Mouse (Mus musculus): ENCODE results near the gene Xbp1. TPM values are rescaled to one million over a fixed set of nuclear protein-coding genes. Genes with fewer than 3 reads are reported as not detected.
A peak's percentile ranks its signal among the peaks of the same experiment; 100 is the strongest.

Gene Xbp1
- total RNA-seq, 1 experiment from 2014 or later, result 124 TPM

DNA sequence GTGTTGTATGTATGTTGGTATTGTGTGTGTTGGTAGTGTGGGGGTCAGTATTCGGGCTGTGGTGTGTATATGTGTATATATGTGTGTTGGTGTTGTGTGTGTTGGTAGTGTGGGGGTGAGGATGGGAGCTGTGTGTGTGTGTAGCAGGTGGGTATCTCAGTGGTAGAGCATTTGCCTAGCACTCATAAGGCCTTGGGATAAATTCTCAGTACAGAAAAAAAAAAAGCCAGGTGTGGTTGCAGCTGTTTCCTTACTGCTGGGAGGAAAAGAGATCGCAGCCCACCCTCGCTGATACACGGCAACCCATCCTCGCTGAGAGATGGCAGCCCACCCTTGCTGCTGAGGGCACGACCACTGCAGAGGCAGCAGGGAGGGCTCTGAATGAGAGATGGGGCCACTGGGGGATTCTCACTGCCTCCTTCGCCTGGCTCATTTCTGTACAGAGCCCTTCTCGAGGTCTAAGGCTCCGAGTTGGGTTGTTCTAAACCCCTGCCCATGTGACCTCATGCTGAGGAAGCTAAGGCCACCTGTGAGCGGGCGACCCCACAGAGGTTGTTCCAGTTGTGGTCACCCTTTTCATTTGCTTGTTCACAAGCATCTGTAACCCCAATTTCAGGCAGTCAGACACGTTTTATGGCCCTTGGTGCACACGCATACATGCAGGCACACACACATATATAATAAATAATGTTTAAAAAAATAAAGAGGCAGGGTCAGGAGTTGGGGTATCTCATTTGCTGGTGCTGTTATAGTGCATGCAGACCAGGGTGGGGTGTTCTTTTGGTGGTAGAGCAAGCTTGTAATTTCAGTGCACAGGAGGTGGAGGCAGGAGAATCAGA is 19.3 kb upstream of the Xbp1 start:
- no peak for DNase-seq

DNA sequence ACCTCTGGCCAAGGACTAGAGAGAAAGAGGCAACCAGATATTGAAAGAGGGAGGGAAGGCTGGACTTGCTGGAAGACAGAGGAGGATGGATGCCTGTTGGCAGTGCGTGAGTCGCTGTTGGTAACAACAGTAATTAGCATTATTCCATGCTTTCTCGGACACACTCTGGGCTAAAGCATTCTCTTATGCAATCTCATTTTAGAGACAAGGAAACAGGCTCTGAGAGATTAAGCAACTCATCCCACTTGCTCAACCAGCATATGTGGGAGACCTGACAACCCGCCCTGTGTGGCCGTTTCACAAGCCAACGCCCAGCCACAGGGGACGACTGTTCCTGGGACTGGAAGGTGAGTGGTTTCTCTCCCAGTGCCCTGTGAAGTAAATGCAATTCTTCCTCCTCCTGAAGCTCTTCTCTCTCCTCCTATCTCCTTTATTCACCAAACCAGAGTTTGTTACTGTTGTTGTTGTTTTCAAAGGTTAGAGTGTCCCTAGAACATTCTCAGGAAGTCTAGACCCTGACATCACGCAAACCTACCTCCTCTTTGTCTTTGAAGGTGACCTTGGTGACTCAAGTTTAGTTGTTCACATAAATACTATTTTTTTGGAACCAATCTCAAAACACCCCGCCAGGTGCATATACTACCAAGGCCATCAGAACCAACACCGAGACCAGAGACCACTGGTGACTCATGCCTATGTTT is 18.0 kb upstream of the Xbp1 start:
- DNase-seq, result peak; percentile 75

DNA sequence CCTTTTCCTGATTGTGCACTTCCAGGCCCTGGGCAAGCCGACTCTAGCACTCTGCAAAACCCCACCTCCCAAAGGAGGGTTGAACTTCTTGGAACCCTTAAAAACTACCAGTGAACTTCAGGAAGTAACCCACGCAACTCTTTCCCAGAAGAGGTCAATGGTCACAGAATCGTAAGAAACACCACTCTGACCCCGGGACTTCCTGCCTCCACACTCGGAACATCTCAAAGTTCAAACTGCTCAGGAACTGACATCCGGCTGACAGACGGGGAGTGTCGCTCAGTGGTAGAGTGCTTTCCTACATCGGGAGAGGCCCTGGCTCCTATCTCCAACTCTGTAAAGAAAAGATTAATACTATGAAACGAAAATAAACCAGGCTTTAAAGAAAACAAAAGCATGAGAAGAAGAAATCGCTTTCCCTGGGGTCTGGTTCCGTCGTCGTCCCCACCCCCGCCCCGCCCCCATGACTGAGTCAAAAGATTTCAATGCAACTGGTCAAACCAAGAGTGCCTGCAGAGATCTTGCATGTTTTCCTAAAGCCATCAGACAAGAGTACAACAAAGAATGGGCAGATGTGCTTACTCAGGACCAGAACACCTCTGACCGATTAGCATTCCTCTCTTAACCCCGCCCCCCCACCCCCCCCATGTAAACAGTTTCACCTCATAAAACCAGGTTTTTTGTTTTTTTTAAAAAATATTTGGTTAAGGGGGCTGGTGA is 14.4 kb upstream of the Xbp1 start:
- DNase-seq, result peak; percentile 63

DNA sequence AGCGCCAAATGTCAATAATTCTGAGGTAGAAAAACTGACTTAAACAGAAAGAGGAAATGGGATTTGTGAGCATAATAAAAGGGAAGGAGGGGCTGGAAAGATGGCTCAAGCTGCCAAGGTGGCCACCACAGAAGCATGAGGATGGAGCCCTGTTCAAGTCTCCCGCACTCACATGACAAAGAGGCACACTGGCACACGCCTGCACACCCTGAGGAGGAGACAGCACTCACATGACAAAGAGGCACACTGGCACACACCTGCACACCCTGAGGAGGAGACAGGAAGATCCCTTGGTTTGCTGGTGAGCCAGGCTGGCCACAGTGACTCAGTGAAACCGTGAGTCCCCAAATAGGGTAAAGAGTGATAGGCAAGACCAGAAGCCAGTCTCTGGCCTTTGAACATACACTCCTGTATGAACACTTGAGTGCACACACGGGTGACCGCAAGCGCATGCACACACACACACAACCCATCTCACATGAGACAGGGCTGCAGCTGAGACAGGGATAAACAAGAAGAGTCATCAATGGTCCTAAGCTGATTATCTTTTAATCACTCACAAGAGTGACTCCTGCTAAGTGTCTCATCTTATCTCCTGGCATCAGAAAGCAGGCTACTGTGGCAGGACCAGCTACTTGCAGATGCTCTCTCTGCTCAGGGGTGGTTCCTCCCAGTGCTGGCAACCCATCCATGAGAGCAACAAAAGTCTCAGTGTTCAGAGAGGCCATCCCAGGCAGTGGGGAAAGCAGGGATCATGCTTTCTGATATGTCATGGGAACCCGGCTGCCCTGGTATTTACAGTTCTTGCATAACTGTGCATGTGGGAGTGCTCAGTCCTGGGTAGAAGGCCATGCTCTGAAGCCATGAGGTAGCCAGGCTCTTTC is 11.0 kb upstream of the Xbp1 start:
- peak; percentile 34 for DNase-seq

DNA sequence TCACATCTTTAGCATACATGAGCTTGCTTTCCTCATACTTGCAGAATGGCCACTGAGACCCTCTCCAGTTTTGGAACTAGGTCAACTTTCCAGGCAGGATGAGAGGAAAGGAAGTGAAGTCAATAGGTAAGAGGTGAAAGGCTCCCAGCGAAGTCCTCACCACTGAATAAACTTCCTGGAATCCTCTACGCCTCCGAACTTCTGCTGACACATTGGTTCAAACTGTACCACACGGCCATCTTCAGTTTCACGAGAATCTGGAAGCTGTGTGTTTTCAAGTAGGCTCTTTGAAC is 10.4 kb upstream of the Xbp1 start:
- no peak for DNase-seq

DNA sequence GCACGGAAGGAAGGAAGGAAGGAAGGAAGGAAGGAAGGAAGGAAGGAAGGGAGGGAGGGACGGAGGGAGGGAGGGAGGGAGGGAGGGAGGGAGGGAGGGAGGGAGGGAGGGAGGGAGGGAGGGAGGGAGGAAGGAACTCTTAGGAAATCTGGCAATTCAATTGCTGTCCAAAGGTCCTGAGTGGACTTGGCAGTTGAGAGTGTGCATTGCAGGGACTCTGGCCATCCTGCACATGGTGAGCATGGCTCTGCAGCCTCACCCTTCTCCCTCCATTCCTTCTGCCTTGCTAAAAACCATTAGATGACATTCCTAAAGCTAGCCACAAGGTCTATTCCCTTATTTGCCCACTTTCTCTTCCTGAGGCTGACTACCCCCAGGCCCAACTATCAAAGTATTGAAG is 9.8 kb upstream of the Xbp1 start:
- DNase-seq, result peak; percentile 35

DNA sequence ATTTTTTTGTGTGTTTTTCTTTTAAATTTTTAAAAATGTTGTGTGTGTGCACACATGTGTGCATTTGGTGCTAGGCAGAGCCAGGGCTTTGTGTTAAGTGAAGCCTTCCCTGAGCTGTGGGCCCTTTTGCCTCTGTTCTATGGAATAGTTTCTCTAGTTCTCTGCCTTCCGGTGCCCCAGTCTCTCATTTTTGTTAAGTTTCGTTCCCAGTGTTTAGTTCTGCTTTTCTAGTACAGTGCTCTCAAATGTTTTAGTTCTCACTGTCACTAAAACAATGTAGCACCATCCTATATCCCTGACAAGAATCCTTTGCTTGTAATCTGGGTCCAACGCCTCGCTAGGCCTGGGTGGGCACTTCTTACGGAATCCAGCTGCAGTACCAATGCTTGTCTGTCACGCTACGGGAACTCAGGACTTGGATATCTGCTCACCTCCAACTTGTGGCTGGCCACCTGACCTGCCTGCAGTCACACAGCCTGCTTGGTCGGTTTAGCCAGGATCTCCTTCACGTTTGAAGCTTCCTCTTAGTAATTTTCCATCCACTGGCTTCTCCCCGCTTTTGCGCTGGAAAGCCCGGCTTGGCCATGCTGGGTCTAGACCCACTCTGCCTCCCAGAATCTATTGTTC is 8.2 kb upstream of the Xbp1 start:
- peak; percentile 2 for DNase-seq

DNA sequence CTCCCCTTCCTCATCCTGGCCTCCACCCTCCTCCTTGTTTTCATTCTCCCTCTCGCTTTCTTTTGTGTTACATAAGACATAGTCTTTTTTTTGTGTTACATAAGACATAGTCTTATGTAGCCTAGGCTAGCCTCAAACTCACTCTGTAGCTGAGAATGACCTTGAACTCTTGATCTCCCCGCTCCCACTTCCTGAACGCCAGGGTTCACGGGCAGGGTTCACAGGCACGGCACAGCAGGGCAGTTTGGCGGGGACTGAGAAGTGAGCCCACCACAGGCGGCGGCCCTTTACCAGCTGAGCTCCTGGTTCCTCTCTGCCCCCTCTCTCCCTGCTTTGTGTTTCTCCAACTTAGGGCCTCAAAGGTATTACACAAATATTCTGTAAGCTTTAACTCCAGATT is 7.5 kb upstream of the Xbp1 start:
- DNase-seq, result no peak

DNA sequence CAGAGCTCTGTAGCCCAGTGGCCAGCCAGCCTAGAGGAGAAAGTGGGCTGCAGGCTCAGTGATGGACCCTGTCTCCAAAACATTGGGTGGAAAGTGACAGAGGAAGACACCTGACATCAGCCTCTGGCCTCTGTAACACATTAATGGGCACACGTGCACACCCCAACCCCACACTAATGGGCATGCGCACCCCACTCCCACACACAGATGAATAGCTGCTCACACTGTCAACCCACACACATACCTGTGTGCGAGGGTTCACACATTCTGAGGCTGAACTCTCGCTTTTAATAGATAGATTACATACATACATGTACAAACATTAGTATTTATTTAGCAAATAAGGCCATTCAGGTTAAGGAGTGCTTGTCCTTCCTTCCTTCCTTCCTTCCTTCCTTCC is 6.4 kb upstream of the Xbp1 start:
- DNase-seq, result no peak

DNA sequence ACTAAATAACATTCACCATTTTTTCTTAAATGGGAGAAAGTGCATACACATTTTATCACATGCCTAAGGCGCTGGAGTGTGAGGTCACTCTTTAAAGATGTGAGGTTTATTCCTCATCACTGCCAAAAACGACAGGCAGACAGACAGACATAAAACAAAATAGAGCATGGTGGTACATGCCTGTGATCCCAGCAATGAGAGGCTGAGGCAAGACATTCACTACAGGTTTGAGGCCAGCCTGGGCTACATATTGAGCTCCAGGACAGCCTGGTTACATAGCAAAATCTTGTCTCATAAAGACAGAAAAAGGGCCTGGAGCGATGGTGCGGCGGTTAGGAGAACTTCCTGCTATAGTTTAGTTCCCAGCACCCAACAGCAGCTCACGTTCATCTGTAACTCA is 5.3 kb upstream of the Xbp1 start:
- DNase-seq, result no peak

DNA sequence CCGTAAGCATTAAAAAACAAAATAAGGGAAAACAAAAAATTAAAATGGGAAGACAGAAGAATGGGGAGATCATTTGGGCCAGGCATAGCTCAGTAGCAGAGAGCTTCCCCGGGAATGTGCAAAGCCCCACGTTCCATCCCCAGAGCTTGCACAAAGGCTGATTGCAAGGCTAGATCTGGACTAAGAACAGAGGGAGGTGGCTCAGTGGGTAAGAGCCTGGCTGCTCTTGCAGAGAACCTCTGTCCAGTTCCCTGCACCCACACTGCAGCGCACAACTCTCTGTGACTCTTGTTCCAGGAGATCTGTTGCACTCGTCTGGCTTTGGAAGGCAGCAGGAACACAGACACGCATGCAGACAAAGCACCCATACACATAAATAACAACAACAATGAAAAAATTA is 4.8 kb upstream of the Xbp1 start:
- no peak for DNase-seq

DNA sequence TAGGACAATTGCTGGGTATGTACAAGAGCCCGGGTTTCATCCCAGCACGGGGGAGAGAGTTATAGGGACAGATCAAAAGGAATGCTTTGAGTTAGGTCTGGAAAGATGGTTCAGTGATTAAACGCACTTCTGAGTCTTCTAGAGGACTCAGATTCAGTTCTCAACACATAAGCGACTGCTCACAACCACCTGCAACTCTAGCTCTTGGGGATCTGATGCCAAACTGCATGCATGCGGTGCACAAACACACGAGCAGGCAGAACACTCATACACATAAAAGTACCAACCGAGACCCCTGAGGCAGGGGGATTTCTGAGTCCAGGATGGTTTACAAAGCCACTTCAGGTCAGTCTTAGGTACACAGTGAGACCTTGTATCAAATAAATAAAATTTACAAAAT is 4.3 kb upstream of the Xbp1 start:
- DNase-seq, result no peak

DNA sequence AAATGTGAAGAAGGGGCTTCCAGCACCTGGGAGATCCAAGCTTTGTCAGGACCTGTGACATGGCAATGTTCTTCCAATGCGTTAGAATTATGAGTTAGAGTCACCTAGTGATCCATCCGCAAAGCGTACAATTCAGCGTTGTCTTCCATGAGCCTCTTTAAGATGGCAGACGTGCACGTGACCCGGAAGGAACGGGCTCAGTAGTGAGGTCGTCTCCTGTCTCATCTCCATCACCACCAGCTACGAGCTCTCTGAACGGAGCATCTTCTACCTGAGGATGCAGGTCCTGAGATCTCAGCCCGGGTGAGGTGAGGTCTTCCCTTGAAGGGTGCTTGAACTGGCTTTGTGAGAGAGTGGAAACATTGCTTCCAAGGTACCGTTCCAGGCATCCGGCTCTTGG is 3.8 kb upstream of the Xbp1 start:
- DNase-seq, result no peak

DNA sequence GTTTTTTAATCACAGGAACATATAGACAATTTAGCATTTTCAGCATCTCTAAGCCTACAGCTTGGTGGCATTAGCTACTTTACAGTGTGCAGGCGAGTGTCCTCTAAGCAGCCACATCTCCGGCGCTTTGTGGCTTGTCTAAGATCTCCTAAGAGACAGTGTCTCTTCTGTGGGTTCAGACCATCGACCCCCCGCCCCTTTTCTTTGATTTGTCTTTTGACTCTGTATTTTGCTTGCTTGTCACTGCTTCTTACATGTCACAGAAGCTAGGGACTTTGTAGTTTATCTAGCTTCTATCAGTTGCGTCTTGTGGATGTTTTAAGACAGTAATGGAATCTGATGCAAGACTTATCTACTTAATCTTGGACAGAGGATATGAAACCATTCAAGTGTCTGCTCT is 3.1 kb upstream of the Xbp1 start:
- no peak for DNase-seq

DNA sequence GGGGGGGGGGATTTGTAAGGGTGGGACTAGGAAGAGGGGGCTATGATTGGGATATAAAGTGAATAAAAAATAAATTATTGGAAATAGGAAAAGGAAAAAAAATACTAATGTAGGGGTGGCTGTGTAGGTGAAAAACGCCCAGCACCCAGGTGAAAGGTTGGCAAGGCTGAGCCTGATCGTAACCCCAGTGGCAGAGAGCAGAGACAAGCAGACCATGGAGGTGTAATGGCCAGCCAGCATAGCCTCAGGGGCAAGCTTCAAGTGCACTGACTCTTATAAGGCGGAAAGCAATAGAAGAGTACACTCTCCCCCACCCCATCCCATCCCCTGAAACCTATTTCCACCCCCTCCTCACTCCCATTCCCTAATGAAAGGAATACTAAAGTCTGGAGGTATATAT is 778 bp upstream of the Xbp1 start:
- no peak for DNase-seq

DNA sequence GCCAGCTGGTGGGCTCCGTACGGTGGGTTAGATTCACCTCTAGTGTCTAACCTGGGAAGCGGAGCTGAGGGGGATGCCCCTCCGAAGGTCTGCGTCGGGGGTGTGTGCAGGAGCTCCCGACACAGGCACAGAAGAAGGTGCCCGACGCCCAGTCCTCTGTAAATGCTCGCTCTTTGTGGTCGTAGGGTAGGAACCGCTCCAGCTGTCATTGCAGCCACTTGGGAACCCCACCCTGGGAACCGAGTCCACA is 732 bp downstream of the Xbp1 start:
- DNase-seq, result no peak

DNA sequence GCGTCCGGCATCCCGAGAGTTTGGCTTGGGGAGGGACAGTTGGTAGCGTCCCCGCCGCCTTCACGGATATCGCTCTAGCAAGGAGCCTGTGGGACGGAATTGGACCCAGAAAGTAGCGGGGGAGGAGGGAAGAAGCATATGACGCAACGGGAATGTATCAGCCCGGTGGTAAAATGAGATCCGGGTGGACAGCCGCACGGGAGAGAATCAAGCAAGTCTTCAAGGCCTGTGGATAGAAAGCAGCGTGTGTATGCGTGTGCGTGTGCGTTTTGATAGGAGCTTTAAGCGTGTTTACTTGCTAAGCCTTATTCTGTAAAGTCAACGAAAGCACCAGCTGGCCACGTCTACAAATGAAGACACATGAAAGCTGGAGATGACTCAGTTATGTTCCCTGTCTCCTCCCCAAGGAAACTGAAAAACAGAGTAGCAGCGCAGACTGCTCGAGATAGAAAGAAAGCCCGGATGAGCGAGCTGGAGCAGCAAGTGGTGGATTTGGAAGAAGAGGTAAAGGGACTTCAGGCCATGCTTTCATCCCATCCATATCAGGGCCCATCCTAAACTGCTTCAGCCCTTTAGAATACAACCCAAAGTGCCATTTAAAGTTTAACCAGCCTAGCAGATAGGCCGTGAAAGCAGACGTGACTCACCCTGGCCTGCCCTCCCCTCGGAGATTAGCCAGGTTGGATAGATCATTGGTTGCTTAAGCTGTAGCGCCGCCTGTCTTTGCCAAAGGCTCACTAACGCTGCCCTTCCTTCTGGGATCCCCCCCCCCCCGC is 1.2 kb downstream of the Xbp1 start:
- peak; percentile 90 for DNase-seq

DNA sequence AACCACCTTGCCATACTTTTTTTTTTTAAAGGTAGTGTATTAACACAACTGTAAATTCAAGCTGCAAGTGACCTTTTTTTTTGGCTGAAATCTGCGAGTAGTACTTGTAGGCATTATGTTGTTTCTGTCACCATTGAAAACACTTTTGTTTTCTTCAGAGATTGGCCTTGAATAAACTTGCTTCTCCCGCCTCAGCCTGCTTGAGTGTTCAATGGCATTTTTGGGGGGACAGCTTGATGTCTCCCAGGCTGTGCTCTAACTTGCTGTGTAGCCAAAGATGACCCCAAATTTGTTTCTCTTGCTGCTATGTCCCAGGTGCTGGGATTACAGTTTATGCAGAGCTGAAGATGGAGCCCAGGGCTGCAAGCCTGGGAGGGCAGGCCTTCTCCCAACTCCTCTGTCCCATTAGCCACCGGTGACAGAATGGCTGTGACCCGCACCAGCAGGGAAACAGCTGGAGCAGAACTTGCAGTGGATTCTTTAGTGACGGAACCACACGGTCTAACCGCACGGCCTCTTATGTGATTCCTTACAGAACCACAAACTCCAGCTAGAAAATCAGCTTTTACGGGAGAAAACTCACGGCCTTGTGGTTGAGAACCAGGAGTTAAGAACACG is 2.4 kb downstream of the Xbp1 start:
- DNase-seq, result no peak

DNA sequence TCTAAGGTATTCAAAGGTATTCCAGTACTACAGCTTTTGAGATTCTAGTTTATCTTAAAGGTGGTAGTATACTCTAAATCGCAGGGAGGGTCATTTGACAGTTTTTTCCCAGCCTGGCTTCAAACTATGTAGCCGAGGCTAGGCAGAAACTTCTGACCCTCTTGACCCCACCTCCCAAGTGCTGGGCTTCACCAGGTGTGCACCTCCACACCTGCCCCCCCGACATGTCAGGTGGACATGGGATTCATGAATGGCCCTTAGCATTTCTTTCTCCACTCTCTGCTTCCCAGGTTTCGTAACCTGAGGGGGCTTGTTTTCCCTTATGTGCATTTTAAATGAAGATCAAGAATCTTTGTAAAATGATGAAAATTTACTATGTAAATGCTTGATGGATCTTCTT is 5.0 kb downstream of the Xbp1 start:
- DNase-seq, result no peak

DNA sequence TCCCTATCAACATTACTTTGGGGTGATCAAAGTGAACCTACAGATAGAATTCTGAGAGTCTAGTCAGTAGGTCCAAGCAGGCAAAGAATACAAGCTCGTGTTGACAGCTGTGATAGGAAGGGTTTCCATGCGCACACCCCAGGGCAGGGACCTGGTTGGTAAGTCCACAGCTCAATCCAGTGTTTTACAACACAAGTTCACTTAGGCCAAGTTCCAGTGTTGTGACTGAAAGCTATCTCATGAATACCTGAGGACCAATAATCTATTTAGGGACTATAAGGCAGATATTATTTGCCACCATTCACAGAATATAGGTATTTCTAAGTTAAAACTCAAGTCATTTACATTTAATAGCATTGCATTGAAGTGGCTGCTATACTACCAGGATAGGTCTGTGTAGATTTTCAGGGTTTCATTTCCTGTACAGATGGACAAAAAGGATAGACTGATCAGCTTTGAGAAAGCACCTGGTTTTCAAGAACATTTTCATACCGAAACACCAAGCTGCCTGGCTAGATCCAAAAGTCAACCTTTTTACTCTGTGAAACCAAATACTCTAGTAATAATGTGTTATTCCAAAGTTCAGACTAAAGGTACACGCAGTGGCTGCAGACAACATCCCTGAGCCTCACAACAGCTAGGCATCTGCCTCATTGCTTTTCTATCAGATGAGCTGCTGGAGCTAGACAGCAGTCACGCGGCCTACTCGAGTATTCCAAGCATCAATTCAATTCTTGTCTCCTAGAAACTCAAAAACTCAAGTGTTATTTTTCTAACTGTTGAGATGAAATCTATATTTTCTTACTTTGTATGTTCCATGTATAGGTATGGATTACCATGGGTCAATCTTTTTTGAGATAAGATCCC is 6.3 kb downstream of the Xbp1 start:
- DNase-seq, result no peak

All from adrenal gland, postnatal 14 days (tissue).